Mouse (Mus musculus): ENCODE results near the gene Golga4. TPM values are rescaled to one million over a fixed set of nuclear protein-coding genes. Genes with fewer than 3 reads are reported as not detected.

The Golga4 gene
- polyA plus RNA-seq, 1 experiment, result 85.1 TPM

DNA sequence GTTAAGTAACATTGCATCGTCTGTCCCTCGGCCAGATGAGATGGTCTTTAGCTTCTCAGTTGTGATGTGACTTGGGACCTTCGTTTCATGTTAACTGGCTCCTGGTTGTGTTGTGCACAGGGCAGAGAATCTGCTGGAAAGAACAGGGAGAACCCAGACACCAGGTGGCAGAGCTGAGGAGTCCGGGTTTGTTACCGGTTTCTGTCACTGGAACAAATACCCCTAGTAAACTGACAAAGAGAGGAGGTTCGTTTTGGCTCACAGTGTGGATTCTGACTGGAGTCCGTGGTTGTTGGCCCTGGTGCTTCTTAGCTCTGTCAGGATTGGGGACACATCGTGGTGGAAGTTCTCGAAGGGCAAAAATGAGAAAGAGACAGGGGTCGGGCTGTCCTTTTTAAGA, 104.0 kb downstream of the Golga4 start:
- Histone ChIP-seq H3K4me3 (ENCODE audit: insufficient read depth, low read length) (no peak overlapping the region), H3K27ac (ENCODE audit: insufficient read depth, low read length) (no peak overlapping the region), H3K4me1 (ENCODE audit: control insufficient read depth, insufficient read depth, low read length) (no peaks in the 10 kb centered on the region)
- TF ChIP-seq CTCF (IDR thresholded peaks at IDR 0.05; ENCODE audit: borderline replicate concordance, insufficient read depth, low read length) (no peak), POLR2A (IDR thresholded peaks at IDR 0.05; ENCODE audit: low read depth, low read length) (no peak)

DNA sequence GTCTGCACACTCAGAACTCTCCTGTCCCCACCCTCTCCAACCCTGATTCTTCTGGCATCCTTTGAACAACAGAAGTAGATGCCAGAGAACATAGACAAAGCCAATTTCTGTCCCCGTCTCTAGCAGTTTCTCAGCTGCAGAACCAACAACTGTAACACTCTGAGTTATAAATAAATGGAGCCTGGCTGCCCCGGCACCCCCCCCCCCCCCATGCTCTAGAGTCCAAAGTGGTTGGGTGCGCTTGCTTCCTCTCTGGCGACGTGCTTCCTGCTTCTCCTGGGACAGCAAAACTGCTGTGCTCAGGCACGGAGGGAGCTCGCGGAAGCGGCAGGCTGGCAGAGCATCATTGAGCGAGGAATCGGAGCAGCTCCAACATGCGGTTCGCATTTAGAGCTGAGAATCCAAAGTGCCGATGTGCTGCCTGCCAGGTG, 105.1 kb downstream of the Golga4 start:
- H3K27ac ChIP-seq (ENCODE audit: insufficient read depth, low read length), result no peak overlapping the region
- no peaks in the 10 kb centered on the region for H3K4me1 ChIP-seq (ENCODE audit: control insufficient read depth, insufficient read depth, low read length)
- no peak overlapping the region for H3K4me3 ChIP-seq (ENCODE audit: insufficient read depth, low read length)
- TF ChIP-seq CTCF (IDR thresholded peaks at IDR 0.05; ENCODE audit: borderline replicate concordance, insufficient read depth, low read length), result no peak
- TF ChIP-seq POLR2A (IDR thresholded peaks at IDR 0.05; ENCODE audit: low read depth, low read length), result no peak

DNA sequence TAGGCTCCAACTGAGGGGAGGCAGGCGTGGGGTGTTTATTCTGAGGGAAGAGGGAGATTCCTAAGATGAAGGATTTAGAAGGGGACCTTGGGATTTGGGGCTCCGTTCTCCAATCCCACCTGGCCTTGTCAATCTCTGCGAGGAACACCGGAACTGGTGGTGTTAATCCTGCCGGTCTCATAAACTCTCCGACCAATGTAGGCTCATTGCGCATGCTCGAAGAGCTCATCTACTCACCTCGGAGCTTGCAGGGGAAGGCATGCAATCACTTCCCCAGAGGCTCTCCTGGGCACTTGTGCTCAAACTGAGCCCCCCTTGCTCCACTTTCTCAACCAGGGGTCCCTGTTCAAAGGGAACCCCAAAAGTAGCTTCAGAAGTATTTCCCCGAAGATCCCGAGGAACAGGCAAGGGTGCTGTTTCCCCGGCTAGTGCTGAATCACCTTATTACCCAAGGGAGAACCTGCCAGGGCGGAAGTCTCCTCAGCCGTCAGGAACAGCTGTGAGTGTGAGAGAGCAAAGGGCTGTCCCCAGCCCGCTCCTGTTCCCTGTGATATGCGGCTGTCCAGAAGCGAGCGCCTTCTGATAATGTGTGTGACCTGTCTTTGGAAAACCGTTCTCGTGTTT, 106.0 kb downstream of the Golga4 start:
- Histone ChIP-seq H3K4me1 (ENCODE audit: control insufficient read depth, insufficient read depth, low read length) (no peaks in the 10 kb centered on the region), H3K4me3 (ENCODE audit: insufficient read depth, low read length) (no peak overlapping the region), H3K27ac (ENCODE audit: insufficient read depth, low read length) (no peak overlapping the region)
- TF ChIP-seq POLR2A (IDR thresholded peaks at IDR 0.05; ENCODE audit: low read depth, low read length) (no peak), CTCF (IDR thresholded peaks at IDR 0.05; ENCODE audit: borderline replicate concordance, insufficient read depth, low read length) (no peak)

DNA sequence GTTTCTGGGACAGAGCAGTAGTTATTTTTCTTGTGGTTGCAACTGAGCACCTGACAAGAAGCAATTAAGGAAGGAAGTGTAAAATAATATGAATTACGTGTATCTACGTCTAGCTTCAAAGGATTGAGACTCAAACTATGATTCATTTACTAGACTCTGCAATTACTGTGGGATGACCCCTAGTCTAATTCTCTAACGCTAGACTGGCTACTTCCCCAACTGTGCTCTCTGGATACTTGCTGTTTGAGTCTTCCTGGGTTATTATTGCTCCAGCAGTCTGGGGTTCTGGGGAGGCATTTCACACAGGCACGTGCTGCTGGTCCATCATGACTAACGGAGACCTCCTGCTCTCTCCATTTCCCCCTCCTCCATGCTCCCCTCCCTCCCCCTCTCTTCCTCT, 111.2 kb downstream of the Golga4 start:
- no peak overlapping the region for H3K27ac ChIP-seq (ENCODE audit: insufficient read depth, low read length)
- TF ChIP-seq POLR2A (IDR thresholded peaks at IDR 0.05; ENCODE audit: low read depth, low read length) (no peak), CTCF (IDR thresholded peaks at IDR 0.05; ENCODE audit: borderline replicate concordance, insufficient read depth, low read length) (no peak)

DNA sequence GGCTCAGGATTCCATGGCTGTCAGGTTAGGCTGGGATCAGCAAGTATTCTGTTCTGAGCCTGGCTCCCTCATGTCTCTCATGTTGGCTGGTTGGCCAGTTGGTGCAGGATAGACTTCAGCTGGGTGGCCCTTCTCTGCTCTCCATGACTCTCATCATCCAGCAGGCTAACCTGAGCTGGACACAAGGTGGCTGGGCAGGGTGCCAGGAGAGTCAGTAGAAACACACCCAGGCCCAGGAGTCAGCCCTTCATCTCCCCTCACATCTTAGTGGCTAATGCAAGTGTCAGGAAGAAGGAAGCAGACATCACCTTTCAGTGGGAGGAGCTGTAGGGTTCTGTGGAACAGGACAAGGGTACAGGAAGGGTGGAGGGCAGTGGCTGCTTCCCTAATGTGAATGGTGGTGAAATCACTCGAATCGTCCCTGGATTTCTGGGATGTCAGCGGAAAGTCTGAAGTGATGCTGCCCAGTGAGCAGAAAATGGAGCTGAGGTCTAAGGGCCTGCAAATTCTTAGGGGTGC, 112.7 kb downstream of the Golga4 start:
- Histone ChIP-seq H3K4me1 (ENCODE audit: control insufficient read depth, insufficient read depth, low read length) (no peaks in the 10 kb centered on the region), H3K27ac (ENCODE audit: insufficient read depth, low read length) (no peak overlapping the region), H3K4me3 (ENCODE audit: insufficient read depth, low read length) (no peak overlapping the region)
- TF ChIP-seq POLR2A (IDR thresholded peaks at IDR 0.05; ENCODE audit: low read depth, low read length) (no peak), CTCF (IDR thresholded peaks at IDR 0.05; ENCODE audit: borderline replicate concordance, insufficient read depth, low read length) (no peak)

More for the DNA sequence above, 111.2 kb downstream of the Golga4 start:
- H3K4me3 ChIP-seq (ENCODE audit: insufficient read depth, low read length), result no peak overlapping the region
- no peaks in the 10 kb centered on the region for H3K4me1 ChIP-seq (ENCODE audit: control insufficient read depth, insufficient read depth, low read length)

DNA sequence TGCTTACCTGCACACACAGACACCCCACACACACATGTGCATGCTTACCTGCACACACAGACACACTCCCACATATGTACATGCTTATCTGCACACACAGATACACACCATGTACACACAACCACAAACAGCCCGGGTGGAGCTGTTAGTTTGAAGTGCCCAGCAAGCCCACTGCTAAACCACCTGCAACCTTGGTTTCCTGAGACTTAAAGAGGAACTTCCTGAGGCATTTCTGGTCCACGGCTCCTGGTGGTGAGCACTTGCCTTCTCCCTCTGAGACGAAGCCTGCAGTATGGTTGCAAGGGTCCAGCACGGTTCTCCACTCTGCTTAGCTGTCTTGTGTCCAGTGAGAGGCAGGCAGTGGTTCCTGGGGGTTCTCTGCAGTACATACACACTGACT, 114.7 kb downstream of the Golga4 start:
- no peak overlapping the region for H3K27ac ChIP-seq (ENCODE audit: insufficient read depth, low read length)
- TF ChIP-seq CTCF (IDR thresholded peaks at IDR 0.05; ENCODE audit: borderline replicate concordance, insufficient read depth, low read length) (no peak), POLR2A (IDR thresholded peaks at IDR 0.05; ENCODE audit: low read depth, low read length) (no peak)

DNA sequence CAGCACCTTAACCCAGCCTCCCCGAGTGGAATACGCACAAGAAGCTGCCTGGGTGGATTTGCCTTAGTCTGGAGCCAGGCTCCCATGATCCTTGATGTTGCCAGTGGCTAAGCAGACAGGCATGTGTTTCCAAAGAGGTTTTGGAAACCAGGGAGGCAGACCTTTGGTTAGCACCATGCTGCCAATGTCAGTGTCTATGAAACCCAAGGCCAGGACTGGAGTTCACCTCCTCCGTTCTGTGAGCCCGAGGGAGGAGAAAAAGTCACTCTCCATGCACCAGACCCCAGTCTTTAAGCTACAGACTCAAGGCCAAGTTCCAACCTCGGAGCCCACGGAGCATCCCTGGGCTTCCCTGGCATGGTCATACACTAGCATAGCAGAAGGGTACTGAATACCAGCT, 115.6 kb downstream of the Golga4 start:
- TF ChIP-seq CTCF (IDR thresholded peaks at IDR 0.05; ENCODE audit: borderline replicate concordance, insufficient read depth, low read length) (no peak), POLR2A (IDR thresholded peaks at IDR 0.05; ENCODE audit: low read depth, low read length) (no peak)
- no peak overlapping the region for H3K4me3 ChIP-seq (ENCODE audit: insufficient read depth, low read length)
- no peaks in the 10 kb centered on the region for H3K4me1 ChIP-seq (ENCODE audit: control insufficient read depth, insufficient read depth, low read length)
- H3K27ac ChIP-seq (ENCODE audit: insufficient read depth, low read length), result no peak overlapping the region

More for the DNA sequence above, 114.7 kb downstream of the Golga4 start:
- Histone ChIP-seq H3K4me3 (ENCODE audit: insufficient read depth, low read length) (no peak overlapping the region), H3K4me1 (ENCODE audit: control insufficient read depth, insufficient read depth, low read length) (no peaks in the 10 kb centered on the region)

DNA sequence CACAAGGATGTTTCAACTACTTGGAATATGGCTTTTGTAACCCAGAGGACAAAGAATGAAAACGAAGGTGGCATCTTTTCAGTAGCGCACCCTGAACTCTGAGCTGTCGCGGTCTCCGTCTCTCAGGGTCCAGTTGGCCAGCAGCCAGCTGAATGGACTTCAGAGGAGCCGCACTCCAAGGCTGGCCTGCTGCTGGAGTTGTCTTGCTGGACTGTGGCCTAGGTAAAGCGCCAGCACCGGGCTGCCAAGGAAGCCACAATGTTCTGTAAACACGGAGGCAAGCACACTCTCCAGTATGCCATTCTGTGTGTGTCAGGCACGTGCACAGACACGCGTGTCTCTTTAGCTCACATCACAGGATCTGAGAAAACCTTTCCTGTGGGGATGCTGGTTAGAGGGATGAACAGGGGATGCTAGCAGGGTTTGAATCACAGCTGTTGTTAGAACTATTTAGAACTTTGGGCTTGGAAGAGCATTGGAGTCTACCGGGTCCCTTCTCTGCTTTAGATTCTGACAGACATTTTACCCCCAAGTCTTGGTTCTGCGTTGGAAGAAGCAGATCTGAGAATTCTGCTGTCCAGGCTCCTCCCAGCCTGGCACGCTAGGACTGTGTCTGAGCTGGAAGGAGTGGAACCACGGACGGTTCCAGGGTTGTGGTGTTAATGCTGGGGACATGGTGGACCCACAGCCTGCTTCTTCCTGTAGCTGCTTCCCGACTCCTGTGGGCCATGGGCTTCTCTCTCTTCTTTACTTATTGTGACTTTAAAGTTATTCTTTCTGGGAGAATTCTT, 116.5 kb downstream of the Golga4 start:
- Histone ChIP-seq H3K27ac (ENCODE audit: insufficient read depth, low read length) (no peak overlapping the region), H3K4me3 (ENCODE audit: insufficient read depth, low read length) (no peak overlapping the region), H3K4me1 (ENCODE audit: control insufficient read depth, insufficient read depth, low read length) (no peaks in the 10 kb centered on the region)
- no peak for TF ChIP-seq CTCF (IDR thresholded peaks at IDR 0.05; ENCODE audit: borderline replicate concordance, insufficient read depth, low read length)
- no peak for TF ChIP-seq POLR2A (IDR thresholded peaks at IDR 0.05; ENCODE audit: low read depth, low read length)

DNA sequence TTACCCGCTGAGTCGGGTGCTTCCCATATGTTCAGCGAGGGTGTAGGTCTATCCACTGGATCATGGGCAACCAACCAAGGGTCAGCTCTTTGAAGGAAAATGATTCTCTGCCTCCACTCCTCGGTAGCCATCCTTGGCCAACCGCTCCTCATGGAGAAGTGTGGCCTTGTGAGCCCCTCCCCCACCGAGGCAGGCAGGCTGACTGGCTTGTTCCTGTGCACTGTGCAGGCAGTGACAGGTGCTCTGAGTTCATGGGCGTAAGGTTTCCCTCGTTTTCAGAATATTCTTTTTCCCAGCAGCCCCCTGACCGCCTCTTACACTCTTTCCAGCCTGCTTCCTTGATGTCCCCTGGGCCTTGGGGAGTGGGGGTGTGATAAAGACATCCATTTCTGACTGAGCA, 117.4 kb downstream of the Golga4 start:
- Histone ChIP-seq H3K4me3 (ENCODE audit: insufficient read depth, low read length) (no peak overlapping the region), H3K27ac (ENCODE audit: insufficient read depth, low read length) (no peak overlapping the region), H3K4me1 (ENCODE audit: control insufficient read depth, insufficient read depth, low read length) (no peaks in the 10 kb centered on the region)
- no peak for TF ChIP-seq CTCF (IDR thresholded peaks at IDR 0.05; ENCODE audit: borderline replicate concordance, insufficient read depth, low read length)
- TF ChIP-seq POLR2A (IDR thresholded peaks at IDR 0.05; ENCODE audit: low read depth, low read length), result no peak

DNA sequence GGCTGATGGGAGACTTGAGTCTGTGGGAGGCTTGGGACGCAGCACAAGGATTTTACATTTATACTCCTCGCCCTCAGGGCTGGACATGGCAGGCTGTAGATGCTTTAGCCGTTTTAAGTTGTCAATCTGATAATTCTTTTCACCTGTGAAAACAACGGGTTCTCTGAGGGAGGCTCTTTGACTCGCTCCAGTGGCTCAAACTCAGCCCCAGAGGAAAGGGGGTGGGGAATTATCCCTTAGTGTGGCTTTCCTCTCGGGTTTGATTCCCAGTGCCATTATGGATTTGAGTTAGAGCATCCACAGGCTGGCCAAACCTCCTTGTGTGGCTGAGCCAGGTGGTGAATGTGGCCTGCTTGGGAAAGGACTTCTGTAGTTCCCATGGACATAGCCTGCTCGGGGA, 118.1 kb downstream of the Golga4 start:
- Histone ChIP-seq H3K27ac (ENCODE audit: insufficient read depth, low read length) (no peak overlapping the region), H3K4me3 (ENCODE audit: insufficient read depth, low read length) (no peak overlapping the region), H3K4me1 (ENCODE audit: control insufficient read depth, insufficient read depth, low read length) (no peaks in the 10 kb centered on the region)
- no peak for TF ChIP-seq POLR2A (IDR thresholded peaks at IDR 0.05; ENCODE audit: low read depth, low read length)
